Mouse (Mus musculus) CH12F3 (cell line): ENCODE results near the gene Hmga1.

Experiments
- in situ Hi-C: fragments of 300-500 bp; cut with MboI; formaldehyde crosslinking; loops from 2 replicates; pipeline ENCODE4 v1.14.3; 2020; ENCODE audit warnings: low sequenced_read_pairs

Hmga1 gene

DNA sequence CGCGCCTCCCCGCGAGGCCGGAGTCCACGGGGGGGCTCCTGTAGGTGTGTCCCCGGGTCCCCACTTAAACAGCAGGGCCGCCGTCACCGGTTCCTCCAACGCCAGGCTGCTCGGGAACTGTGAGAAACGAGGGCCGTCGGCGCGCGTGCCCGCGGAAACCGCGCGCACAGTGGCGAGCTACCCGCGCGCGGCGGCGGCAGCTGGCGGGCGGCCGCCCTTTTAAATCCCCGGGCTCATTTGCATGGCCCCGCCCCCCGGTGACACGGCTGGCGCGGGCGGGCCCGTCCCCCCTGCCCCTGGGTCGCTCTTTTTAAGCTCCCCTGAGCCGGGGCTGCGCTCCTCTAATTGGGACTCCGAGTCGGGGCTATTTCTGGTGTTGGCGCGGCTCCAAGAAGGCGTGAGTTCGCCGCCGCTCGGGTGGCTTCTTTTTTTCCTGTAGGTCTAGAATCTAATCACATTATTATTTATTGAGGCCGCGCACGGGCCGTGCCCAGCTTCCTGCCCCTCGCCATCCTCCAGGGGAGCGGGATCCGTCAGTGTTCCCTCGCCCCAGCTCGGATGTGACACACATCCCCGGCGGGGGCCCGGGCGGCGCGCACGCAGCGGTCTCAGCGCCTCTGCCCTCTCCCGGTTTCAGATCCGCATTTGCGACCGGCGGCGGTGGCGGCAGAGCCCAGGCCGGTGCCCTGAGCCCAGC is at the start of gene Hmga1:
Hmga1 (plus strand) TSS at position 183 of the 697 bp plus-strand sequence.
- in situ Hi-C loops, result no loop called here

DNA sequence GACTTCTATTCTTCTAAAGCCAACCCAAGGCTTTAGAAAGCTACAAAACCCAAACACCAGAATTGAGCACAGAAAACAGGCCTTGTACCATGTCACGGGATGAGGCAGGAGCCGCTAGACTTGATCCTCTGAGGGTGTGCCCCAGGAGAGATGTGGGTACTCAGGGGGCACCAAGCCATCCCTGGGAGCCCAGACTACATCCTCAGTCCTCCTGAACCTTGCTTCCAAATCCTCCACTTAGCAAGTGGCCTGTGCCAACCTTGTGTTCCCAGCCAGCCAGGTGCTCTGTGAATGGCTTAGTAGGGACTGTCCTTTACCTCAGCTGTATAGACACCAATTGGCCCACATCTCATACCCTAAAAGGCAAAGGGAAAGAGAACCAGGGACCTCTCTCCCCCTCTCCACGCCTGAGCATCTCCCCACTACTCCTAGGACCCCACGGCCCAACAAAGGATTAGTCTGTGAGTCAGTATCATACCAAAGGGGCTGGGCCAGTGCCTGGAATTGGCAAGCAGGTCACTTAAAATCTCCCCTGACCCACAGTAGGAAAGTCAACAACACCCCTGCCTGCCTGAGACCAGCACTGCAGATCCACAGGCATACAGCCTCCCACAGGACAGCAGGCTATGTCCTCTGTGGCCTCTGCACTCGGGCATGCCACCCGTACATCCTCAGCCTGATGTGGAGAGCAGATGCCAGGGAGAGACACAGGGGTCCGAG is 49.3 kb upstream of the Hmga1 start:
- in situ Hi-C loops, result no loop called here

DNA sequence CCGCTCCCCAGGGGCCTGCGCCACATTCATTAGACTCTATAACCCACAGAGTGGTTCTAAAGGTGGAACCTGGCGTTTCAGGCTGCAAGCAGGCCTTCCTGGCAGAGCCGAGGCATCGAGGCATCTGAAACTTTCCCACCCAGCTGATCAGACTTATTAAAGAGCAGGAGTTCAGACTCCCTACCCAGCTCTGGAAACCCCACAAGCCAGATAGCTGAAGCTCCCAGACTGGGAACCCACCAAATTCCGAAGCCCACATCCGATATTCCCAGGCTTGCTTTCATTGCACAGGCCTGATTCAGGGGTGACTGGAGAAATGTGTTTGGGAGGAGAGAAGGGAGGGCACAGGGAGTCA is 48.7 kb upstream of the Hmga1 start:
- in situ Hi-C loops, result no loop called here

DNA sequence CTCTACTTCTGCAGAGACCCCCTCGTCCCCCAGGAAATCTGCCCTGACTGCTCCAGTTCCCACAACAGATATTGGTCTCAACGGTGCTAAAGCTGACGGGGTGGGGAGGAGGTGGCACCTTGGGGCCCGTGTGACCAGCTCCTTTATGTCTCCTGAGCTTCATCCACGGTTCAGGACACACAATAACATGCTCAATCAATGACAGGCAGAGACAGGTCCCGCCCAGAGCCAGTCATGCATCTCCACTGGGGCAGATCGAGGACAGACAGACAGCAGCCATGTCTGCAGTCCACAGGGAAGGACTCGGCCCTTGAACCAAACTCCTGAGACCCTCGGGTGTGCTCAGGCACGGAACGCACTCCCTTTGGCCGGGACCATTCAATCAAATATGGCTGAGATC is 48.3 kb upstream of the Hmga1 start:
- in situ Hi-C loops, result no loop called here

DNA sequence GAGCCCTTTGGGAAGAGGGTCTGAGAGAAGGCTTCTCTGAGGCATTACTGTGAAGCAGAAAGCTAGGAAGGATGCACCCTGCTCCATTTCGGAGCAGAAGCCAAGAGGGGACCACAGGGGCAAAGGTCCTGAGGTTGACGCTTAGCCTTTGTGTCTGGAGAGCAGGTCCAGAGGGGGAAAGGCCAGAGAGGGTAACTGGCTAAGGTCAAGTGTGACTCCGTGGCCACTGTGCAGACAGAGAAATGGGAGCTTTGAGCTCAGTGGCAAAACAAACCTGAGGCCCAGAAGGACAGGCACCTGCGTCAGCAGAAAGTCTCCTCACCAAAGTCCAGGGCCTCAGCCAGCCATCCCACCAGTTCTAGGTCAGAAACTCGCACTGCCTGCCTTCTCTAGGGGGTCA is 47.8 kb upstream of the Hmga1 start:
- in situ Hi-C loops, result no loop called here

DNA sequence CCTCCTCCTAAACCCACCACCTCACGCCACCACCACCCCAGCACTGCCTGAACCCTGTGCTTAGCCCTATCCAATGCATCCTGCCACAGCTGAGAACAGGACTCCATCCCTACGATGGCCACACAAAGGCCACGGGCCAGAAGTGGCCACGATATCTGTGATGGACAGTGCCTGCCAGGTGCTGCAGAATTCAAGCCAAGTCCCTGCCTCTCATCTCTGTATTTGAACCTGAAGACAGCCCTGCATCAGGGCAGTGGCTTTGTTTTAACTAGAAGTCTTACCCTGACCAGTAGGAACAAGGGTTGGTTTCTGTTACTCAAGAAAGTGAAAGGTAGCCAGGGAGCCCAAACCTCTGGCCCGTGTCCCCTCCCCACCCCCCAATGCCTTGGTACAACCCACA is 47.2 kb upstream of the Hmga1 start:
- in situ Hi-C loops, result no loop called here

DNA sequence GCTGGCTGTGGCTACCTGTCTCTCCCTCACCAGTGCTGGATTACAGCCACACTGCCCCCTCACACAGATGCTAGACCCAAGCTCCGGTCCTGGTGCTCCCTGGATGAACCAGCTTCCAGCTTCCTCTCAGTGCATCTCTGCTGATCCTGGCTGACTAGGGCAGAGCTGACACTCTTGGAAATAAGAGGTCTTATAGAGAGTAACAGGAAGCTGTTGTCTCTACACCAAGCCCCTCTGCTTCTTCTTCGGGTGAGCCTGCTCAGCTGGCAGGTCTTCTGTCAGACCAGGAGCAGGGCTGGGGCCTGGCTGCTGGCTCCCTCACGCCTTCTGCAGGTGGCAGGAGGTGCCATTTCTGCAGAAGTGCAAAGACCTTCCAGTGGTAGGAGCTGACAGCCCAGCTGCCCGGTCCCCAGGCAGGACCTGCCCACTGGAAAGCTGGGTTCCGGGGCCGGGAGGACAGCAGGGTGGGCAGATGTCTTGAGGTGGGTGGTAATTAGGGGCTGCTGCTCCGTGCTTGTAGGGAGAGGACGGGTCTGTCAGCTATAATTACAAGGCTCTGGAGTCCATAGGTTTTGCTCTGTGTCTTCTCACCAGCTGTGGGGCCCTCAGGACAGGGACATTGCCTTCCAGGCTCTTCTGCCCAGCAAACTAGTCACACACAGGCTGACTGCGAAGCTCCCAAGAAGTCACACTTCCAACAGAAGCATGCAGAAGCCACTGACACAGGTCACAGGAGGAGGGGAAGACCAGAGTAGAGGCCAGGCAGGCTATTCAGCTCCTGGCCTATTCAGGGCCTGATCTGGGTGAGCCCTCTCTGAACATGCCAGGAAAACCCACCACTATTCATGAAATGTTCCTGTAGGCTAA is 45.8 kb upstream of the Hmga1 start:
- in situ Hi-C loops, result loop anchor here (10.0 kb wide), 1 partner anchor 326 kb away; no protein-coding TSS in a partner anchor

DNA sequence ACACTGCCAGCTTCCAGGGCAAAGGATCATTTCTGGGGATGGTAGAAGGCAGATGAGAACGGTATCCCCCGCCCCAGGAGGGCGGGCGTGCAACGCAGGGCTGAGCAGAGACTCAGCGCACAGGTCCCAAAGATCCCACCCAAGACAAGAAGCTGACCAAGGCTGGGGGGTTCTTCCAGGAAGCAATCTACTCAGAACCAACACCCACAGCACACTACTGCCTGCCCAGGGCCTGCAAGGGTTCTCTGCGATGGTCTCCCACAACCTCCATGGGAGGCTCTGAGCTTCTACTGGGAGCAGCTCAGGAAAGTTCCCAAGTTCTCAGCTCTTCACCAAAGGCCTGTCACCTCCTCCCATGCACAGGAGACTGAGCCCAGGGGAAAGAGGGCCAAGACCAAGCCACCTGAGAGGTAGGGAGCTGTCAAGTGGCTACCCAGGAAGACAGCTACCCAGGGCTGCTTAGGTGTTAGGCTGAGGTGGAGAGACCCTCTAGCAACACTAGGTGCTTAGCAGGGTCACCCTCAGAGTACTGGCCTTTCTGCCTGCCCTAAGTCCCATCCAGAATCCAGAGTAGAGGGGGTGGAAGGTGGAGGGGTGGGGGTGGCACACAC is 45.1 kb upstream of the Hmga1 start:
- in situ Hi-C loops, result loop anchor here (10.0 kb wide), 1 partner anchor 326 kb away; no protein-coding TSS in a partner anchor

DNA sequence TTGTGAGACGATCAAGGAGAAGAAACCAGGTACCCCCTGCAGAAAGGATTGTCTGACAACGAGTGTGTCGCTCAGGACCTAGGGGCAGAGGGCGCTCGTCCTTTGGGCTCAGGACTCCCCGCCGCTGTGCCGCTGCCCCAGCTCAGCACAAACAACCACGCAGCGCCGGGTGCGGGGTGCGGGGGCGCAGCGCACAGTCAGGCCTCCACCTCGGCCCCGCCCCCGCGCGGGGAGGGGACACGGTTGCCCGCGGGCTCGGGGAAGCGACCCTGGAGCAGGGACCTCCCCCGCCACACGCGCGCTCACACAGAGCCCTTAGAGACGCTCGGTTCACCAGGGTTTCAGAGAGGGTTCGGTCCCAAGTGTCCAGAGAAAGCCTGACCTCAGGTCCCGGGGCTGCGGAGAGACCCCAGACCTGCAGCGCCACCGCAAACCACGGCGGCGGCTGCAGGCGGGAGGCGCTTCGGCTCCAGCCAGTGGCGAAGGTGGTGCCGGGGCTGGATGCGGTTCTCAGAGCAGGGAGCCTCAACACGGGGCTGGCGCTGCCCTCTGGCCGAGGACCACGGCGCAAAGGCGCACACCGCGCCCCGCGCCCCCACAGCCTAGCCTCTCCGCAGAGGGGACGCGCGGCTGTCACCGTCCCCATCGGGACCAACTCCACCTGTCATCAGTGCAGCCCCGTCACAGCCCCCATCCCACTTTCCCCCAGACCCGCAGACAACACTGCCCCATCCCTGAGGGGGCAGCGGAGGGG is 44.3 kb upstream of the Hmga1 start:
- in situ Hi-C loops, result loop anchor here (10.0 kb wide), 1 partner anchor 327 kb away; no protein-coding TSS in a partner anchor

DNA sequence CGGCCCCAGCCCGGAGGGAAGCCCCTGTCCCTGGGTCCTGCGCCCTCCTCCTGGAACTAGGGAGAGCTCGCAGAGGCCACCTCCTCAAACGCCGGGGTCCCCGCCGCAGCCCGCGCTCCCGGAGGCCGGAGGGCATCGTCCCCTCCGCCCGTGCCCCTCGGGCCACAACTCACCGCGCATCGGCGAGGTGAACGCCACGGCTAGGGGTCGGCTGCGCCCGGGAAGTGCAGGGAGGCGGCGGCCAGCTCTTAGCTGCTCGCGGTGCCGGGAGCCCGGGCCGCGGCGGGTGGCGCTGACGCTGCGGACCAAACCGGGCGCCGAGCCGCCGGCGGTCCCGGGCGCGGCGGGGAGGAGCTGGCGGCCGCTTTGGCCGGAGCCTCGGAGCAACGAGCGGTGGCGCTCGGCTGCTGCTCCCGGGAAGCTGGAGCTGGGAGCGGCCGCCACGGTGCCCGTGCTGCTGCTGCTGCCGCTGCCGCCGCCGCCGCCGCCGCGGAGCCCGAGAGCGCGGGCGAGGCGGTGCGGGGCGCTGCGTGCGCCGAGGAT is 43.6 kb upstream of the Hmga1 start:
- in situ Hi-C loops, result loop anchor here (10.0 kb wide), 1 partner anchor 328 kb away; no protein-coding TSS in a partner anchor

DNA sequence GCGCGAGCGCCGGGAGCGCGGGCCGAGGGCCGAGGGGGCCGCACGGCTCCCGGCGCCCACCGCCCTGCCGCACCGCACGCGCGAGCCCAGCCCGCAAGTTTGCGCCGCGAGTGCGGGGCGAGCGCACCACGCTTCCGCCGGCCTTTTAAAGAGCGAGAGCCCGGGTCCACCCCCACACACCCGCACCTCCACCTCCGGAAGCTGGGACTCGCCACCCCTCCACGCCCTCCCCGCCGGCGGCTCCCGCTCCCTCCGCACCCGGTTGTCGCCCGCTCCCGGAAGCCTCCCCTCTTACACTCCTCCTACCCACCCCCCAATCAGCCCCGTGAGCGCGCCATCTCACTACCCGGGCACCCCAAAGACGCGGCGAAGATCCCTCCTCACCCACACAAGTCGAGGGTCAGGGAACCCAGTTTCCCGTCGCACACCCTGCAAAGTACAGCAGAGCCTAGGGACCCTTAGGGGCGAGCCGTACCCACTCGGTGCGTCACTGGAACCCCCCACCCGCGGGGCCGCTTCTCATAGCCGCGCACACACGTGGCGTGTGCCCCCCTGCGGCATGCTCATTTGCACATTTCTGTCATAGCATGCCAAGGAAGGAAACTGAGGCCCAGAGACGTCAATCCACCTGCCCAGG is 42.9 kb upstream of the Hmga1 start:
- in situ Hi-C loops, result loop anchor here (10.0 kb wide), 1 partner anchor 329 kb away; no protein-coding TSS in a partner anchor

DNA sequence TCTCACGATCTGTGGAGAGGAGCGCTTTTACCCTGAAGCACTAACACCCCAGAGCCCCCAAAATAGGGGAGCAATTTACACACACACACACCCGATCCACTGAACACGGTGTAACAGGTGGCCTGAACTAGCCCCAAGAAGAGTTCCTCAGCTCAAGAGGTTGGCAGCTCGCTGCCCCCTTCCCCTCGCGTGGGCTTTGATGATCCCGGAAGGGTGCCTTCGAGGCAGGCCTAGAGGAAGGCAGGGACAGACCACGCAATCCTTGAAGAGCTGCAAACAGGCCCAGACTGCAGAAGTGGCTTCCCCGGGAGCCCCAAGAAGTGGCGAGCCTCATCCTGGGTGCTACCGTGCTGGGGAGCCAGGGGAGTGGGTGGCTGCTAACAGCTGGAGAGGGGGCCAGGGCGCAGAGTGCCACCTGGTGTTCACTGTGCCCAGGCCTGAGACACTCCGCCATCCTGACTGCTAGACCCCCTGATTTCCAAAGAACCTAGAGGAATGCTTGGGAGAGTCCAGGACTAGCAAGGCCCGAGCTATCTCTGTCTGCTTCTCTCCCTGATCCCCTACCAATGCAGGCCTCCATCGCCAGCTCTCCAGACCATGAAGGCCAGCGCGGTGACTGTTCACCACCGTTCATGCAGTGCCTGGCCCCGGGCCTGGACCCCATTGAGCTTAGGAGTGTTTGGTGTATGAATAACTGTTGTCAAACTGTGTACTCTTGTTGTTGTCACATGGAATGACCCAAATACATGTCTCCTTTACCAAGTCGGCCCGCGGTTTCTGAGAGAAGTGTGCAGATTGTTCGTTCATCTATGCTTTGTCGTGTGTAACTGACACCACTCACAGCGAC is 42.2 kb upstream of the Hmga1 start:
- in situ Hi-C loops, result loop anchor here (10.0 kb wide), 1 partner anchor 329 kb away; no protein-coding TSS in a partner anchor

DNA sequence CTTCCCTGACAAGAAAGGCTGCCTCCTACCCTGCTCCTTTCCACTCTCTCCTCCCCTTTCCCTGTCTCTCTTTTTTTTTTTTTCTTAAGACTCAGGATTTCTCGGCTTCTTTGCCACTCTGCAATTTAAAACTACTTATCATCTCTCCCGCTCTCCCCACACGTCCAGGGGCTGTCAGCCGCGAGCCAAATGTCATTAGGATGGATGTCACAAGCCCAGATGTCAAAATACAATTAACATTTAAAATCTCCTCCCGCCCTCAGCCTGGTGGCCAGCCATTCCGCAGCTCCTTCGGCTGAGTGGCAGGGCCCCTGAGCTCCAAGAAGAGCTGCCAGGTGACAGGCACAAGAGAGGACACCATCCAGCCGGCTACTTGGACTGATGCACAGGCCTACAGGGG is 38.0 kb upstream of the Hmga1 start:
- in situ Hi-C loops, result loop anchor here (10.0 kb wide), 1 partner anchor 333 kb away; no protein-coding TSS in a partner anchor

DNA sequence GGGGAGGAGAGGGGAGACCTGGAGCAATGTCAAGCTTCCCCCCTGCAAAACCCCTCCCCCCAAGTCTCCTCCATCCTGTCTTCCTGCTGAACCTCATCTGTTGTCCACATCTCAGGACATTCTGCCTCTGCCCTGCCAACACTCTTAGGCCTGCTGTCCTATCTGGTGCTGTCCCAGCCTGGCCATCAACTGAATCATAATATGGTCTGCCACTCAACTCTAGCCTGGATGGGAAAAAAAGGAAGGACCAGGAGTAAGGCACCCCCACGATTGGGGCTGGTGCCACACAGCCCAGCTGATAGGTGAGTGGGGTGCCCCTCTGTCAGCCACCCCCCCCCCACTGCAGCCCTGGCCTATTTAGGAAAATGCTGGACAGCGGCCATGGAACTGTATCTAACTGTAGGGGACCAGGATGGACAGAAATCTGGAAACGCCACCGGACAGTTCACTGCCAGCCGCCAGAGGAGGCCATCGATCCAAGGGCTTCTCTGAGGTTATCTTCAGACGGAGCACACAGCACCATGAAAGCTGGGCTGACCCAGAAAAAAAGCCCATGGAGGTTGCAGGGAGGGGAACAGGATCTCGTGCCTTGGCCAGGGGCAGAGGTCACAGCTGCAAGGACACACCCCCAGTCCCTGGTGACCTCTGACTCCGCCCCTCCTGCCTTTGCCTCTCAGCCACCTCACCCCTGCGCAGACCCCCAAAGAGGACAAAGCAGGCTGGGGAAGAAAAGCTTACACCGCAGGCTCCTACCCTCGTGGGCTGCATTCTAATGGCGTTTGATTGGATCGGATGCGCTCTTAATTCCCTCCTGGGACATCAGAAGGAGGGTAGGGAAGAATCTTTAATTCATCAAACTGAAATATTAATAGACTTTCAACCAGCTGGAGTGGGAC is 37.3 kb upstream of the Hmga1 start:
- in situ Hi-C loops, result loop anchor here (10.0 kb wide), 1 partner anchor 334 kb away; no protein-coding TSS in a partner anchor

DNA sequence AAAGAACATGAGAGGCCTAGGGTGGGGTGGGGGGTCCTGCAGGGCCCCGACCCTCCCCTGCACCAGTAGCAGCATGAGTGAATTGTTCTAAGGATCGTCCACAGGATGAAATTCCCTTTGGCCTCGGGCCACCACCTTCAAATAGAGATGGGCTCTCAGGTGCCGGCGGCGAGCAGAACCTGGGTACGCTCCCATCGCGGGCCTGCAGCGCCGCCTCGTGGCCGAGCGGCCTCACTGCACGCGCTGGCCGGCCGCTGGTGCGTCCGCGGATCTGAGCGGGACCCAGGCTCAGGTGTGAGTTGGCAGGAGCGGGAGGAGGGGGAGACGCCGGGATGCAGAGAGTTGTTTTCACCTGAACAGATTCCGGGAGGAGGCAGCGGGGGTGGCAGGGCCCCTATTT is 35.7 kb upstream of the Hmga1 start:
- in situ Hi-C loops, result no loop called here

DNA sequence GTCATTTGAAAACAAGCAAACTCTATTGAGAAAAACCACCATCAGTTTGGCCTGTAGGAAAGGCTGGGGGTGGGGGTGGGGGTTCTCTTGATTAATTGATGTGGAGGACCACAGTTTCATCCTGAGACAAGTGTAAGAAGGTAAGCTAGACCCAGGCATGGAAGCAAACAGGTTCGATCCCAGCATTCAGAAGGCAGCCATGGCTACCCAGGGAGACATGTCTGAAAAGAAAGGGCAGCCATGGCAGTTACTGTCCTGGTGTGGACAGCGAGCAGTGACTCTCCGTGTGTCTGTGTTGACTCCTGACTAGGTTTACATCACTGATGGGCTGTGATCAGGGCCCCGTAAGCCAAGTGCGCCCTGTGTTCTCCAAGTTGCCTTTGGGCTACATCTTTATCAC is 35.0 kb upstream of the Hmga1 start, which contains the start of gene Grm4:
Grm4 (minus strand) TSS at position 101 of the 400 bp plus-strand sequence.
- in situ Hi-C loops, result no loop called here

DNA sequence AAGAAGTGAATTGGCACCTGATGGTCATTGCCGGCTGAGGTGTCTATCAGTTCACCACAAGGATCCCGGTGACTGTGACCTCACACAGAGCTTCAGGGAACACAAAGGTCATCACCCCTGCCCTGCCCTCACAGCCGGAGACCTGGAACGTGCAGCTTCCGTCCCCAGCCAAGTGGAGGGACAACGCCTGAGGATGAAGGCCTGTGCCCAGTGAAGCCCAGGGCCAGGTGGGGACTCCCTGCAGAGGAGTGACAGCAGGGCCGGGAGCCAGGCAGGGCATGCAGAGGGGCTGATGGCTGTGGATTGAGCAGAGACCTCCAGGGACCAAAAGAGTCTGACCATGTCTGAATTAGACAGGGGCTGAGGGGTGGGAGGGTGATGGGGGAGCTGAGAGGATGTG is 33.2 kb upstream of the Hmga1 start:
- in situ Hi-C loops, result no loop called here
